Mouse (Mus musculus): Measurements from ENCODE around the gene Abcb8. TPM values are rescaled to one million over a fixed set of nuclear protein-coding genes. Genes with fewer than 3 reads are reported as not detected.

Abcb8 gene
- polyA plus RNA-seq, 1 experiment from 2014 or later = 55.2 TPM

- Histone ChIP-seq H3K27ac (ENCODE audit: low read depth, low read length) (no peak overlapping the region), H3K4me3 (ENCODE audit: low read depth, low read length) (no peak overlapping the region), H3K36me3 (ENCODE audit: control insufficient read depth, insufficient read depth, low read length) (0 out of 2 replicates have a peak, but pooled peaks cover 2% of the 10 kb centered on the region), H3K4me2 (no peak overlapping the region), H3K27me3 (replicated peaks; ENCODE audit: control insufficient read depth, insufficient read depth, low read length) (peaks cover 3% of the 10 kb centered on the region), H3K4me1 (replicated peaks; ENCODE audit: control insufficient read depth, insufficient read depth, low read length) (no peaks in the 10 kb centered on the region; the same call in 1 of the 2 replicates), H3K9me3 (ENCODE audit: control insufficient read depth, low read length) (no peaks in the 10 kb centered on the region), H3K9ac (ENCODE audit: low read depth, low read length) (no peak overlapping the region)
- DNase-seq (ENCODE audit: low spot score) (no peak), ATAC-seq (replicated peaks; ENCODE audit: low FRiP score) (no peak)
- WGBS = 95% methylated on average over 13 of the region's 13 CpGs
Measured at GRCm38 (mm10) chr5:24408651-24409050, 15.2 kb downstream of the Abcb8 start.

GRCm38 (mm10) chr5:24409466-24409865 is 16.0 kb downstream of the Abcb8 start:
- 84% methylated on average over 2 of the region's 2 CpGs for WGBS
- no peak for DNase-seq (ENCODE audit: low spot score)

GRCm38 (mm10) chr5:24412063-24412462 is 18.6 kb downstream of the Abcb8 start:
- DNase-seq (ENCODE audit: low spot score) (no peak), ATAC-seq (replicated peaks; ENCODE audit: low FRiP score) (no peak)
- Histone ChIP-seq H3K4me2 (no peak overlapping the region), H3K9ac (ENCODE audit: low read depth, low read length) (no peak overlapping the region), H3K4me3 (ENCODE audit: low read depth, low read length) (no peak overlapping the region), H3K27me3 (replicated peaks; ENCODE audit: control insufficient read depth, insufficient read depth, low read length) (peaks cover 16% of the 10 kb centered on the region), H3K36me3 (ENCODE audit: control insufficient read depth, insufficient read depth, low read length) (no peaks in the 10 kb centered on the region), H3K27ac (ENCODE audit: low read depth, low read length) (no peak overlapping the region), H3K4me1 (replicated peaks; ENCODE audit: control insufficient read depth, insufficient read depth, low read length) (0 out of 2 replicates have a peak, but pooled peaks cover 4% of the 10 kb centered on the region), H3K9me3 (ENCODE audit: control insufficient read depth, low read length) (no peaks in the 10 kb centered on the region)
- 67% methylated on average over 2 of the region's 2 CpGs for WGBS

More at GRCm38 (mm10) chr5:24409466-24409865, 16.0 kb downstream of the Abcb8 start:
- no peak overlapping the region for H3K4me2 ChIP-seq
- H3K36me3 ChIP-seq (ENCODE audit: control insufficient read depth, insufficient read depth, low read length) = 0 out of 2 replicates have a peak, but pooled peaks cover 2% of the 10 kb centered on the region
- ATAC-seq (replicated peaks; ENCODE audit: low FRiP score) = no peak
- no peak overlapping the region for H3K9ac ChIP-seq (ENCODE audit: low read depth, low read length)
- H3K9me3 ChIP-seq (ENCODE audit: control insufficient read depth, low read length) = no peaks in the 10 kb centered on the region
- no peaks in the 10 kb centered on the region; the same call in 1 of the 2 replicates for H3K4me1 ChIP-seq (replicated peaks; ENCODE audit: control insufficient read depth, insufficient read depth, low read length)
- H3K27me3 ChIP-seq (replicated peaks; ENCODE audit: control insufficient read depth, insufficient read depth, low read length) = peaks cover 10% of the 10 kb centered on the region
- H3K27ac ChIP-seq (ENCODE audit: low read depth, low read length) = no peak overlapping the region
- H3K4me3 ChIP-seq (ENCODE audit: low read depth, low read length) = no peak overlapping the region

GRCm38 (mm10) chr5:24413042-24413693 is 19.7 kb downstream of the Abcb8 start, which contains the start of gene Asic3:
TSS of gene Asic3 (plus strand) at chr5:24413392.
- H3K27me3 ChIP-seq (replicated peaks; ENCODE audit: control insufficient read depth, insufficient read depth, low read length) = peaks cover 16% of the 10 kb centered on the region
- 0 out of 2 replicates have a peak within 1 kb of the TSS, but pooled peaks have one; percentile 5 for H3K27ac ChIP-seq (ENCODE audit: low read depth, low read length)
- H3K4me3 ChIP-seq (ENCODE audit: low read depth, low read length) = no peak within 1 kb of the TSS
- H3K36me3 ChIP-seq (ENCODE audit: control insufficient read depth, insufficient read depth, low read length) = no peaks in the 10 kb centered on the region; the same call in 1 of the 2 replicates
- H3K9me3 ChIP-seq (ENCODE audit: control insufficient read depth, low read length) = no peaks in the 10 kb centered on the region
- no peak within 1 kb of the TSS for H3K9ac ChIP-seq (ENCODE audit: low read depth, low read length)
- 48% methylated on average over 11 of the region's 11 CpGs for WGBS
- 0 out of 2 replicates have a peak, but pooled peaks cover 4% of the 10 kb centered on the region for H3K4me1 ChIP-seq (replicated peaks; ENCODE audit: control insufficient read depth, insufficient read depth, low read length)
- ATAC-seq (replicated peaks; ENCODE audit: low FRiP score) (no peak), DNase-seq (ENCODE audit: low spot score) (no peak)
- no peak within 1 kb of the TSS for H3K4me2 ChIP-seq

DNA sequence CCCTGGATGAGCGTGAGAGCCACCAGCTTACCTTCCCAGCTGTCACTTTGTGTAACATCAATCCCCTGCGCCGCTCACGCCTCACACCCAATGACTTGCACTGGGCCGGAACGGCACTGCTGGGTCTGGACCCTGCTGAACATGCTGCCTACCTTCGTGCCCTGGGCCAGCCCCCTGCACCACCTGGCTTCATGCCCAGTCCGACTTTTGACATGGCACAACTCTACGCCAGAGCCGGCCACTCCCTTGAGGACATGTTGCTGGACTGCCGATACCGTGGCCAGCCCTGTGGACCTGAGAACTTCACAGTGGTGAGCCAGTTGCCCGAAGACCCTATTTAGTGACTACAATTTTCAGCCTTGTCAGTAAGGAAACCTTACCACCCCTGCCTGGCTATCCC is 20.5 kb downstream of the Abcb8 start:
- WGBS = 83% methylated on average over 13 of the region's 13 CpGs
- Histone ChIP-seq H3K36me3 (ENCODE audit: control insufficient read depth, insufficient read depth, low read length) (no peaks in the 10 kb centered on the region; the same call in 1 of the 2 replicates), H3K27me3 (replicated peaks; ENCODE audit: control insufficient read depth, insufficient read depth, low read length) (peaks cover 16% of the 10 kb centered on the region), H3K4me1 (replicated peaks; ENCODE audit: control insufficient read depth, insufficient read depth, low read length) (0 out of 2 replicates have a peak, but pooled peaks cover 4% of the 10 kb centered on the region), H3K27ac (ENCODE audit: low read depth, low read length) (0 out of 2 replicates have a peak overlapping the region, but pooled peaks have one; percentile 5), H3K9me3 (ENCODE audit: control insufficient read depth, low read length) (no peaks in the 10 kb centered on the region), H3K4me2 (no peak overlapping the region), H3K9ac (ENCODE audit: low read depth, low read length) (no peak overlapping the region), H3K4me3 (ENCODE audit: low read depth, low read length) (no peak overlapping the region)
- no peak for ATAC-seq (replicated peaks; ENCODE audit: low FRiP score)
- no peak for DNase-seq (ENCODE audit: low spot score)

GRCm38 (mm10) chr5:24416222-24416736 is 22.8 kb downstream of the Abcb8 start:
- peaks cover 16% of the 10 kb centered on the region for H3K27me3 ChIP-seq (replicated peaks; ENCODE audit: control insufficient read depth, insufficient read depth, low read length)
- H3K9me3 ChIP-seq (ENCODE audit: control insufficient read depth, low read length) = no peaks in the 10 kb centered on the region
- peaks cover 3% of the 10 kb centered on the region; the same call in 1 of the 2 replicates for H3K36me3 ChIP-seq (ENCODE audit: control insufficient read depth, insufficient read depth, low read length)
- H3K4me1 ChIP-seq (replicated peaks; ENCODE audit: control insufficient read depth, insufficient read depth, low read length) = 0 out of 2 replicates have a peak, but pooled peaks cover 4% of the 10 kb centered on the region
- peak overlapping the region; percentile 31 for H3K4me2 ChIP-seq
- ATAC-seq (replicated peaks; ENCODE audit: low FRiP score) (peak; percentile 70), DNase-seq (ENCODE audit: low spot score) (peak; percentile 65)
- H3K9ac ChIP-seq (ENCODE audit: low read depth, low read length) = no peak overlapping the region
- no peak overlapping the region for H3K27ac ChIP-seq (ENCODE audit: low read depth, low read length)
- 7% methylated on average over 21 of the region's 21 CpGs for WGBS
- no peak overlapping the region for H3K4me3 ChIP-seq (ENCODE audit: low read depth, low read length)

- WGBS = 83% methylated on average over 10 of the region's 10 CpGs
- H3K4me2 ChIP-seq = no peak overlapping the region
- peaks cover 7% of the 10 kb centered on the region for H3K4me1 ChIP-seq (replicated peaks; ENCODE audit: control insufficient read depth, insufficient read depth, low read length)
- H3K27me3 ChIP-seq (replicated peaks; ENCODE audit: control insufficient read depth, insufficient read depth, low read length) = peaks cover 16% of the 10 kb centered on the region
- no peak for DNase-seq (ENCODE audit: low spot score)
- H3K4me3 ChIP-seq (ENCODE audit: low read depth, low read length) = no peak overlapping the region
- no peak for ATAC-seq (replicated peaks; ENCODE audit: low FRiP score)
- no peak overlapping the region for H3K27ac ChIP-seq (ENCODE audit: low read depth, low read length)
- H3K36me3 ChIP-seq (ENCODE audit: control insufficient read depth, insufficient read depth, low read length) = peaks cover 3% of the 10 kb centered on the region; the same call in 1 of the 2 replicates
- no peaks in the 10 kb centered on the region for H3K9me3 ChIP-seq (ENCODE audit: control insufficient read depth, low read length)
- H3K9ac ChIP-seq (ENCODE audit: low read depth, low read length) = no peak overlapping the region
Measured at GRCm38 (mm10) chr5:24417587-24417986, 24.1 kb downstream of the Abcb8 start.

GRCm38 (mm10) chr5:24420381-24420780 is 26.9 kb downstream of the Abcb8 start:
- Histone ChIP-seq H3K4me3 (ENCODE audit: low read depth, low read length) (no peak overlapping the region), H3K4me2 (no peak overlapping the region), H3K9ac (ENCODE audit: low read depth, low read length) (no peak overlapping the region), H3K27me3 (replicated peaks; ENCODE audit: control insufficient read depth, insufficient read depth, low read length) (0 out of 2 replicates have a peak, but pooled peaks cover 4% of the 10 kb centered on the region), H3K9me3 (ENCODE audit: control insufficient read depth, low read length) (no peaks in the 10 kb centered on the region), H3K4me1 (replicated peaks; ENCODE audit: control insufficient read depth, insufficient read depth, low read length) (peaks cover 19% of the 10 kb centered on the region), H3K27ac (ENCODE audit: low read depth, low read length) (no peak overlapping the region), H3K36me3 (ENCODE audit: control insufficient read depth, insufficient read depth, low read length) (peaks cover 3% of the 10 kb centered on the region; the same call in 1 of the 2 replicates)
- ATAC-seq (replicated peaks; ENCODE audit: low FRiP score) = no peak
- 87% methylated on average over 9 of the region's 9 CpGs for whole genome bisulfite sequencing
- DNase-seq (ENCODE audit: low spot score) = no peak
